Mouse (Mus musculus) MEL (cell line): ENCODE results near the gene Fbxo9. TPM values are rescaled to one million over a fixed set of nuclear protein-coding genes. Genes with fewer than 3 reads are reported as not detected.
A peak's percentile ranks its signal among the peaks of the same experiment; 100 is the strongest.

Experiments used
- DNase-seq: peaks from one replicate; pipeline ENCODE4 v3.0.0; 2011; ENCODE audit warnings: low read depth, low spot score
- H3K27ac ChIP-seq: 2 replicates; pipeline ENCODE4 v1.5.1; 2012; ENCODE audit warnings: low read depth, mild to moderate bottlenecking, control low read depth, low read length, moderate library complexity; ENCODE audit not compliant: control insufficient read depth
- H3K27me3 ChIP-seq, 2 experiments: fragments of 150-350 bp in 1 of 2; sonication (generic) in 1 of 2; 2 replicates each; pipeline ENCODE4 v1.6.1; 2012; ENCODE audit warnings: low read length in 2 of 2, mild to moderate bottlenecking in 2 of 2, improper control_type of control experiment in 1 of 2, moderate library complexity in 1 of 2; ENCODE audit not compliant: insufficient read depth in 2 of 2, control insufficient read depth in 1 of 2
- H3K36me3 ChIP-seq, 2 experiments: 2 replicates each; pipeline ENCODE4 v1.6.1; 2012 to 2014; ENCODE audit warnings: low read length in 2 of 2, improper control_type of control experiment in 1 of 2, inconsistent platforms in 1 of 2, mild to moderate bottlenecking in 1 of 2; ENCODE audit not compliant: insufficient read depth in 2 of 2, control insufficient read depth in 1 of 2
- H3K4me1 ChIP-seq, 2 experiments: fragments of 150-350 bp in 1 of 2; sonication (generic) in 1 of 2; 2 replicates each; pipeline ENCODE4 v1.6.1; 2012; ENCODE audit warnings: low read length in 2 of 2, improper control_type of control experiment in 1 of 2, mild to moderate bottlenecking in 1 of 2; ENCODE audit not compliant: insufficient read depth in 2 of 2, control insufficient read depth in 1 of 2
- H3K4me3 ChIP-seq, 2 experiments: fragments of 150-350 bp in 1 of 2; sonication (generic) in 1 of 2; 2 replicates each; pipeline ENCODE4 v1.5.1; 2012; ENCODE audit warnings: low read depth in 2 of 2, low read length in 2 of 2, mild to moderate bottlenecking in 2 of 2, moderate library complexity in 2 of 2, control low read depth in 1 of 2, improper control_type of control experiment in 1 of 2; ENCODE audit not compliant: control insufficient read depth in 1 of 2, insufficient read depth in 1 of 2
- H3K79me2 ChIP-seq: 2 replicates; pipeline ENCODE4 v1.6.1; 2012; ENCODE audit warnings: mild to moderate bottlenecking, low read length, moderate library complexity; ENCODE audit not compliant: control insufficient read depth, poor library complexity, insufficient read depth
- H3K9ac ChIP-seq: 2 replicates; pipeline ENCODE4 v1.6.1; 2012; ENCODE audit warnings: low read depth, mild to moderate bottlenecking, control low read depth, low read length, moderate library complexity; ENCODE audit not compliant: control insufficient read depth, poor library complexity, severe bottlenecking
- H3K9me3 ChIP-seq: fragments of 150-350 bp; sonication (generic); replicated peaks from 2 replicates; pipeline ENCODE4 v1.6.1; 2012; ENCODE audit warnings: mild to moderate bottlenecking, low read length, improper control_type of control experiment, moderate library complexity; ENCODE audit not compliant: insufficient read depth
- CTCF ChIP-seq, 3 experiments: IDR thresholded peaks in 2 of 3; conservative IDR thresholded peaks in 1 of 3; 2 replicates each; pipeline ENCODE4 v1.5.1; 2011 to 2012; ENCODE audit warnings: low read length in 3 of 3, low read depth in 2 of 3, mild to moderate bottlenecking in 2 of 3, improper control_type of control experiment in 1 of 3, inconsistent platforms in 1 of 3, mixed read lengths in 1 of 3, moderate library complexity in 1 of 3; ENCODE audit not compliant: control insufficient read depth in 1 of 3, insufficient read depth in 1 of 3, poor library complexity in 1 of 3, severe bottlenecking in 1 of 3
- E2F4 ChIP-seq: IDR thresholded peaks from 2 replicates; pipeline ENCODE4 v1.6.1; 2011; ENCODE audit warnings: low read depth, low read length, improper control_type of control experiment, borderline replicate concordance
- HCFC1 ChIP-seq: IDR thresholded peaks from 2 replicates; pipeline ENCODE4 v1.6.1; 2012; ENCODE audit warnings: low read depth, mild to moderate bottlenecking, inconsistent platforms, low read length, improper control_type of control experiment, moderate library complexity
- JUND ChIP-seq: IDR thresholded peaks from 2 replicates; pipeline ENCODE4 v1.6.1; 2011; ENCODE audit warnings: low read depth, mild to moderate bottlenecking, improper control_type of control experiment, low read length
- MXI1 ChIP-seq: IDR thresholded peaks from 2 replicates; pipeline ENCODE4 v1.6.1; 2011; ENCODE audit warnings: mild to moderate bottlenecking, low read depth, low read length, improper control_type of control experiment
- MYC ChIP-seq: IDR thresholded peaks from 2 replicates; pipeline ENCODE4 v1.6.1; 2011; ENCODE audit warnings: low read depth, mild to moderate bottlenecking, low read length, improper control_type of control experiment, moderate library complexity
- NRF1 ChIP-seq: IDR thresholded peaks from 2 replicates; pipeline ENCODE4 v1.6.1; 2014; ENCODE audit warnings: low read depth, mild to moderate bottlenecking, inconsistent platforms, low read length, improper control_type of control experiment, moderate library complexity; ENCODE audit not compliant: poor library complexity, insufficient read depth, severe bottlenecking
- POLR2AphosphoS2 ChIP-seq: IDR thresholded peaks from 2 replicates; pipeline ENCODE4 v1.6.1; 2011; ENCODE audit warnings: low read length, improper control_type of control experiment
- POLR2AphosphoS5 ChIP-seq: IDR thresholded peaks from 2 replicates; pipeline ENCODE4 v1.6.1; 2012; ENCODE audit warnings: low read depth, borderline replicate concordance, mild to moderate bottlenecking, inconsistent platforms, low read length, moderate library complexity, mixed read lengths
- RAD21 ChIP-seq: IDR thresholded peaks from 2 replicates; pipeline ENCODE4 v1.6.1; 2011; ENCODE audit warnings: mild to moderate bottlenecking, low read depth, low read length, improper control_type of control experiment
- RCOR1 ChIP-seq: IDR thresholded peaks from 2 replicates; pipeline ENCODE4 v1.6.1; 2012; ENCODE audit warnings: low read depth, mild to moderate bottlenecking, inconsistent platforms, low read length, improper control_type of control experiment
- SMC3 ChIP-seq: IDR thresholded peaks from 2 replicates; pipeline ENCODE4 v1.6.1; 2011; ENCODE audit warnings: low read depth, low read length, improper control_type of control experiment
- TAL1 ChIP-seq: IDR thresholded peaks from 2 replicates; pipeline ENCODE4 v1.6.1; 2012; ENCODE audit warnings: mild to moderate bottlenecking, inconsistent platforms, low read length, moderate library complexity, mixed read lengths
- UBTF ChIP-seq: IDR thresholded peaks from 2 replicates; pipeline ENCODE4 v1.6.1; 2012; ENCODE audit warnings: low read depth, mild to moderate bottlenecking, inconsistent platforms, low read length, improper control_type of control experiment, moderate library complexity, borderline replicate concordance; ENCODE audit not compliant: insufficient read depth
- USF1 ChIP-seq: IDR thresholded peaks from 2 replicates; pipeline ENCODE4 v1.6.1; 2014; ENCODE audit warnings: low read depth, mild to moderate bottlenecking, inconsistent platforms, low read length, improper control_type of control experiment, moderate library complexity
- polyA plus RNA-seq, 2 experiments: library from polyadenylated mRNA; stranded (reverse) in 1 of 2; unstranded in 1 of 2; fragments of >175 nt in 1 of 2; fragments of >200 nt in 1 of 2; gene quantifications; 2 replicates each; pipeline versions ENCODE4 v1.2.1 to v1.2.4; 2012; ENCODE audit warnings: low replicate concordance in 2 of 2, low read depth in 1 of 2; ENCODE audit not compliant: insufficient read length in 2 of 2, insufficient read depth in 1 of 2, missing spikeins in 1 of 2
- total RNA-seq: library from RNA; depleted of rRNA; stranded (reverse); fragments of 300-350 nt; gene quantifications from 2 replicates; pipeline ENCODE4 v1.2.3, GENCODE M21; 2012

Gene Fbxo9
- total and polyA plus RNA-seq, 3 experiments: 47.0 to 402 (median 56.0) TPM

DNA sequence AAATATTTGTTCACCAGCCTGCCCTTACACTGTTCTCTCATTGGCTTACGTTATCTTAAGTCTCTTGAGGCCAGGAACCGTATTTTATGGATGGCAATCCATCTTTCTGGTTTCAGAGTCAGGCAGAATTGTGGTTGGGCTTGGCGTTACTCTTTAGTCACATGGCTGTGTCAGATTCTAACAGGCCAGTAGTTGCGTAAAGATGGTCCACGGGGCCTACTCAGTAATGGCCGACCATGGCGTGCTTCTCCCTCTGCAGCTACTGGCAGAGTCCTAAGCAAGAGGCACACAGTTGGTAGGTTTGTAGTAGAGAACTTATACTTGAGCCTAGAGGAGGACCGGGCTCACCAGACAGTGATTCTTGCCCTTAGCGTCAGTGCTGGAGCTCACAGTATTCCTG, 6.9 kb upstream of the Fbxo9 start:
- peaks cover 10 to 28% of the 10 kb centered on the region in 2 experiments for H3K4me1 ChIP-seq
- peaks cover 0 to 34% of the 10 kb centered on the region in 2 experiments; a peak in 2 of 4 replicates for H3K36me3 ChIP-seq

DNA sequence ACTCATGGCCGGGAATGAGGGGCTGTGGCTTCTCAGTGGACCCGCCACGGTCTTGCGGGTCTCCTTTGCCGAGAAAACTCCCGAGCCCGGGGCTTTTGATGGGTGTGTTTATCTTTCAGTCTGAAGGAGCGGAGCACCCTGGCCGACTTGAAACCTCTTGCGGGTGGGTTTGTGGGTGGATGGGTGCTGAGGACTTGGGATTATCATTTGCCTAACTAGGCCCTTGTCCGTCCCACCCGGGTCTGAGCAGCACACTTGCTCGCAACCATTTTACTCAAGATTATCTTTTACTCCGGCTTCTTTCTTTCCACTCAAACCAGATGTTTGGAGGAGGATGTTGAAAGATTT, 4.6 kb upstream of the Fbxo9 start:
- DNase-seq: peak; percentile 61
- Histone ChIP-seq H3K9me3 (no peaks in the 10 kb centered on the region), H3K4me1 (peaks cover 10 to 39% of the 10 kb centered on the region in 2 experiments), H3K9ac (peak overlapping the region; percentile 72), H3K79me2 (peaks cover 11% of the 10 kb centered on the region), H3K36me3 (peaks cover 0 to 39% of the 10 kb centered on the region in 2 experiments; a peak in 2 of 4 replicates), H3K27me3 (no peaks in the 10 kb centered on the region), H3K4me3 (peak overlapping the region; percentile 71 to 81), H3K27ac (peak overlapping the region; percentile 12; the same call in 1 of the 2 replicates)
- no peak for TF ChIP-seq SMC3
- TF ChIP-seq MXI1: no peak
- no peak for TF ChIP-seq USF1
- no peak for TF ChIP-seq E2F4
- TF ChIP-seq NRF1: no peak
- TF ChIP-seq HCFC1: no peak
- no peak for TF ChIP-seq CTCF (IDR thresholded peaks at IDR 0.05 in 2 of 3, conservative IDR thresholded peaks at IDR 0.05 in 1 of 3; ENCODE audit: control insufficient read depth in 1 of 3, insufficient read depth in 1 of 3, low read depth in 2 of 3, low read length in 3 of 3, poor library complexity in 1 of 3, severe bottlenecking in 1 of 3)
- no peak for TF ChIP-seq UBTF

More for the DNA sequence above, 6.9 kb upstream of the Fbxo9 start:
- Histone ChIP-seq H3K9me3 (no peaks in the 10 kb centered on the region), H3K27me3 (no peaks in the 10 kb centered on the region), H3K79me2 (peaks cover 8% of the 10 kb centered on the region), H3K27ac (no peak overlapping the region), H3K4me3 (no peak overlapping the region), H3K9ac (no peak overlapping the region)
- no peak for DNase-seq
- TF ChIP-seq JUND: no peak
- no peak for TF ChIP-seq RAD21
- no peak for TF ChIP-seq NRF1
- no peak for TF ChIP-seq POLR2AphosphoS2
- TF ChIP-seq RCOR1: no peak
- TF ChIP-seq POLR2AphosphoS5: no peak
- TF ChIP-seq MYC: no peak
- TF ChIP-seq TAL1: no peak
- TF ChIP-seq, all 39 proteins: peak for 0
